Mouse (Mus musculus): ENCODE results near the gene Chml.

GRCm38 (mm10) chr1:175675116-175675515, 17.6 kb downstream of the Chml start:
- TF ChIP-seq CTCF (IDR thresholded peaks at IDR 0.05; ENCODE audit: control insufficient read depth, insufficient read depth, low read length) (no peak), POLR2A (IDR thresholded peaks at IDR 0.05; ENCODE audit: borderline replicate concordance, control insufficient read depth, low read depth, low read length) (no peak)

Measured in bone marrow, adult 2 months (tissue).